Mouse (Mus musculus): ENCODE results near the gene Gm3327.
"Not testable (repeated sequence)": the region's sequence is repeated elsewhere in the genome, so short reads cannot be mapped to it uniquely, and the experiment has no call there.

Gene Gm3327

GRCm38 (mm10) chr14:44123551-44123950, at the start of gene Gm3327:
Gene Gm3327, plus strand, starts transcription at chr14:44123851.
- not testable (repeated sequence) for DNase-seq

GRCm38 (mm10) chr14:44077785-44078341, 45.8 kb upstream of the Gm3327 start:
- DNase-seq, result not testable (repeated sequence)

GRCm38 (mm10) chr14:44086588-44086987, 37.1 kb upstream of the Gm3327 start:
- not testable (repeated sequence) for DNase-seq

- not testable (repeated sequence) for DNase-seq
Measured at GRCm38 (mm10) chr14:44087535-44087934, 36.1 kb upstream of the Gm3327 start.

- not testable (repeated sequence) for DNase-seq
Measured at GRCm38 (mm10) chr14:44091524-44091923, 32.1 kb upstream of the Gm3327 start.

DNA sequence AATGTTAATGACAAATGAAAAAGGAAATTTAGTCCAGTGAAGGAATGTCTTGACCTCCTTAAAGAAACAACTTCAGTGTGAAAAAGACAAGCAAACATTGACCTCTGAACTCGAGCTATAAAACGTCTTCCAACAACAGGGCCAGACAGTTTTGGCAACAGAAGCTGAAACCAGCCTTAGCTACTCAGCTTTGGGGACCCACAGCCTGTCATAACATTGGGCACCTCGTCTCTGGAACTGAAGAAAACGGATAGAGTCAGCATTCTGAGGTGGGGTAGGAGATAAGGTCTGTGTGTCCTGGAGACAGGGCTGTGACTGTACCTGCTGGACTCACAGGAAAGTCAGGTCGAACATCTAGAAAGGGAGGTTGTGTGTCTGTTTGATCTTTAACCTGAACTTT, 29.2 kb upstream of the Gm3327 start:
- not testable (repeated sequence) for DNase-seq

DNA sequence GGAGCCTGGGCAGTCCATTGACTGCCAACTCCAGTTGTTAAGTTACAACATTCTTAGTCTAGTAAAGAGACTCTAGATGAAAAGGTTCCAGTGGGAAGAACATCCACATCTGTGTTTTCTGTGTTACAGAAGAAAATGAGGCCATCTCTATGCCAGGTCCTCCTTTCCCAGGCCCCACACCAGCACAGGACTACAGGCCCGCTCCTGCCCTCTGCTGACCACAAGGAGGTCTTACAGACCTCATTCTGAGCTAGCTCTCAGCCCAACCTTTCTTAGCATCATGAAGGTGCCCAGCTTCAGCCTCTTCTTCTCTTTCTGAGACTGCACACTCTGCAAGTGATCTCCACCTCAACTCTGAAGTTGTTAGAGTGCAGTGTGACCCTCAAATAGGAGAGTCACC, 23.6 kb upstream of the Gm3327 start:
- DNase-seq, result not testable (repeated sequence)

GRCm38 (mm10) chr14:44102354-44102753, 21.3 kb upstream of the Gm3327 start, which contains the start of gene Ear2:
Gene Ear2, plus strand, starts transcription at chr14:44102654.
- not testable (repeated sequence) for DNase-seq

GRCm38 (mm10) chr14:44110981-44111380, 12.7 kb upstream of the Gm3327 start:
- DNase-seq, result no peak
